Mouse (Mus musculus): ENCODE measurements around the gene Dnase2a.

Gene Dnase2a

DNA sequence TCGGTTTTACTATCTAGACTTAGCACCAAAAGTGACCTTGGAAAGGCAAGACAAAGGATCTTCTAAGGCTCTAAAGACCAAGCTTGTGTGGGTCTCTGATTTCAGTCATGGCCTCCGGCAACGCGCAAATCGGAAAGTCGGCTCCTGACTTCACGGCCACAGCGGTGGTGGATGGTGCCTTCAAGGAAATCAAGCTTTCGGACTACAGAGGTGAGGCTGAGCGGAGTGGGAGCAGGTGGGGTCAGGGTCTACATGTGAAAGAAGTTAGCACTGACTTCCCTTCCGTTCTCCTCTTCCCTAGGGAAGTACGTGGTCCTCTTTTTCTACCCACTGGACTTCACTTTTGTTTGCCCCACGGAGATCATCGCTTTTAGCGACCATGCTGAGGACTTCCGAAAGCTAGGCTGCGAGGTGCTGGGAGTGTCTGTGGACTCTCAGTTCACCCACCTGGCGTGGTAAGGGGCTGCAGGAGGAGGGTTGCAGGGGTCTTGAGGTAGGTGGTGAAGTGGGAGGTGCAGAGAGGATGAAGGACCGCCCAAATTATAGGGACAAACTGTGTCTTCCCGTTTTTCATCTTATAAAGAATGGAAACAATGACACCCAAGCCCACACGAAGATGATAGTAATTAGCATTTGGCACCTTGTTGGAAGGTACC, 61.9 kb downstream of the Dnase2a start:
- DNase-seq (ENCODE audit: low spot score in 2 of 2): no peak

DNA sequence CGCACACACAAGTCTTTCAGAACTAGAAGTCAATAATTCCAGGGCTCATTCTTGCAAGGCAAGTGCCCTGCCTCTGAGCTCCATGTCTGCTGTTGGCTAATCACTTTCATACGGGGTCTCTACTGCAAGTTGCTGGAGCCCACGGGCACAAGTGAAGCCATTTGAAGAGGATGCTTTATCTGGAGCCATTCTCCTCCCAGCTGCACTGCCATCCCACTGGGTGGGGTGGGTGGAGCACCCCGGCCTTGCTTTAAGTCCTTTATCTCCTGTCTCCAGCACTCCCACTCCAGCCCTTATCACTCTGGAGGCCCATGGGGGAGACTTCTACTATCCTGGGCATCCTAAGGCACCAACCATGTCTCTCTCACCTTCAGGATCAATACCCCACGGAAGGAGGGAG, 62.6 kb downstream of the Dnase2a start:
- no peak for DNase-seq (ENCODE audit: low spot score in 2 of 2)
